ENCODE assay signal across 20 mouse cellular contexts in the genomic region with DNA sequence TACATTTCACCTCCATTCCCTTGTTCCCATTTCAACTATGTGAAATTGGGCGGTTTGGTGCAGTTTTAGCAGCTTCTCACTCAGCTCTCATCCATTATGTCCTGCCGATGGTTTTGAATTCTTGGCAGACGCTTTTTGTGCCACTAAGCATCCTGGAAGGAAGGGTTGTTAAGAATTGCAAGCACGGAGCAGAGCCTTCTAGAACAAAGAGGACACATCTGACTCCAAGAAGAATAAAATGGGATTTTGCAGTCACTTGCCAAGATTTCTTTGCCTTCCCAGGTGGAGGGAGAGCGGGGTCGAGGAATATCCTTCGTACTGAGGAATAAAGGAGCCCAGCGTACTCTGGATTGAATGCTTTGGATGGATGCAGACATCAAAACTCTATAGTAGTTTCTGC.
DNase-seq lines count a peak whose midpoint lies in the region; ATAC-seq and TF ChIP-seq lines count a peak whose summit lies in the region.
"Had no signal": no experiment of that assay in that cellular context is flagged by ENCODE, and none has a peak within 500 bp of the region (broad histone marks: within the 10 kb centered on the region; RNA-seq: fewer than 3 reads in every experiment).

No protein-coding gene starts in this region.

- no peak overlapping the region for H3K9ac ChIP-seq in forebrain, embryonic 15.5 days (replicated peaks)
- no peak overlapping the region for H3K9ac ChIP-seq in forebrain, embryonic 11.5 days (ENCODE audit: low read length)
- no peak overlapping the region for H3K9ac ChIP-seq in neural tube, embryonic 13.5 days
- H3K9ac ChIP-seq in midbrain, embryonic 15.5 days: no peak overlapping the region
- H3K9ac ChIP-seq: liver, postnatal 0 days; stomach, embryonic 15.5 days had no signal

- DNase-seq in forebrain, embryonic 11.5 days (ENCODE audit: low spot score): no peak
- DNase-seq in neural tube, embryonic 10.5 days (ENCODE audit: extremely low spot score, low spot score): no peak
- DNase-seq in gastrocnemius, adult 2 months: no peak
- no peak for DNase-seq in heart, postnatal 4 days
- DNase-seq: adrenal gland, adult 2 months; B cell, adult 2 months; cerebellum, adult 9-11 months; embryo, embryonic 11 days; kidney, adult 2 months; kidney, postnatal 10 days; liver, postnatal 0 days; lung, postnatal 10 days; right cerebral cortex, postnatal 25 days had no signal

- peak overlapping the region; percentile 33 for H3K4me2 ChIP-seq in forebrain, embryonic 15.5 days (replicated peaks)
- H3K4me2 ChIP-seq in forebrain, embryonic 11.5 days (ENCODE audit: low read depth, low read length, severe bottlenecking): no peak overlapping the region
- H3K4me2 ChIP-seq in neural tube, embryonic 13.5 days: 0 out of 2 replicates have a peak overlapping the region, but pooled peaks have one; percentile 7
- H3K4me2 ChIP-seq in midbrain, embryonic 15.5 days: peak overlapping the region; percentile 27; the same call in 1 of the 2 replicates
- H3K4me2 ChIP-seq: stomach, embryonic 15.5 days had no signal

- peak; percentile 67 for ATAC-seq in forebrain, embryonic 15.5 days (replicated peaks)
- ATAC-seq in forebrain, embryonic 11.5 days (replicated peaks; ENCODE audit: low FRiP score): no peak
- ATAC-seq in neural tube, embryonic 13.5 days (ENCODE audit: low read depth): no peak
- 0 out of 2 replicates have a peak, but pooled peaks have one; percentile 54 for ATAC-seq in midbrain, embryonic 15.5 days (replicated peaks)
- ATAC-seq: liver, postnatal 0 days had no signal

- no peaks in the 10 kb centered on the region for H3K27me3 ChIP-seq in forebrain, embryonic 15.5 days
- no peaks in the 10 kb centered on the region for H3K27me3 ChIP-seq in forebrain, embryonic 11.5 days (ENCODE audit: control insufficient read depth, insufficient read depth, low read length)
- H3K27me3 ChIP-seq in neural tube, embryonic 13.5 days: no peaks in the 10 kb centered on the region
- H3K27me3 ChIP-seq in midbrain, embryonic 15.5 days (replicated peaks): no peaks in the 10 kb centered on the region
- H3K27me3 ChIP-seq: stomach, embryonic 15.5 days had no signal

- H3K4me1 ChIP-seq in forebrain, embryonic 15.5 days: peaks cover 11% of the 10 kb centered on the region; the same call in 1 of the 2 replicates
- no peaks in the 10 kb centered on the region for H3K4me1 ChIP-seq in forebrain, embryonic 11.5 days (replicated peaks; ENCODE audit: control insufficient read depth, insufficient read depth, low read length)
- no peaks in the 10 kb centered on the region for H3K4me1 ChIP-seq in neural tube, embryonic 13.5 days (replicated peaks)
- H3K4me1 ChIP-seq in midbrain, embryonic 15.5 days: peaks cover 8% of the 10 kb centered on the region
- H3K4me1 ChIP-seq: heart, embryonic 10.5 days; limb, embryonic 10.5 days; stomach, embryonic 15.5 days had no signal

- no peak for TF ChIP-seq CTCF in gastrocnemius, adult 2 months (IDR thresholded peaks at IDR 0.05)

- no peaks in the 10 kb centered on the region for H3K36me3 ChIP-seq in forebrain, embryonic 15.5 days
- H3K36me3 ChIP-seq in forebrain, embryonic 11.5 days (ENCODE audit: control insufficient read depth, insufficient read depth, low read length): no peaks in the 10 kb centered on the region
- no peaks in the 10 kb centered on the region for H3K36me3 ChIP-seq in neural tube, embryonic 13.5 days
- no peaks in the 10 kb centered on the region for H3K36me3 ChIP-seq in midbrain, embryonic 15.5 days (replicated peaks)
- H3K36me3 ChIP-seq: heart, embryonic 10.5 days; limb, embryonic 10.5 days; stomach, embryonic 15.5 days had no signal

- 33% methylated on average over 8 of the region's 8 CpGs for WGBS in forebrain, embryonic 15.5 days
- WGBS in forebrain, embryonic 11.5 days: 67% methylated on average over 8 of the region's 8 CpGs
- WGBS in neural tube, embryonic 13.5 days: 54% methylated on average over 8 of the region's 8 CpGs
- WGBS in midbrain, embryonic 15.5 days: 35% methylated on average over 8 of the region's 8 CpGs

- intact Hi-C loops in gastrocnemius, adult 2 months (cut with DNase I): no loop called here

- H3K27ac ChIP-seq in forebrain, embryonic 15.5 days (replicated peaks): peak overlapping the region; percentile 55
- no peak overlapping the region for H3K27ac ChIP-seq in forebrain, embryonic 11.5 days (ENCODE audit: low read depth, low read length)
- no peak overlapping the region for H3K27ac ChIP-seq in neural tube, embryonic 13.5 days (replicated peaks)
- peak overlapping the region; percentile 50; the same call in 1 of the 2 replicates for H3K27ac ChIP-seq in midbrain, embryonic 15.5 days
- no peak overlapping the region for H3K27ac ChIP-seq in gastrocnemius, adult 2 months
- H3K27ac ChIP-seq: heart, embryonic 10.5 days; layer of hippocampus, adult 2 months; limb, embryonic 10.5 days; stomach, embryonic 15.5 days had no signal

- no peak overlapping the region for H3K4me3 ChIP-seq in forebrain, embryonic 15.5 days
- no peak overlapping the region for H3K4me3 ChIP-seq in forebrain, embryonic 11.5 days (ENCODE audit: low read depth, low read length)
- no peak overlapping the region for H3K4me3 ChIP-seq in neural tube, embryonic 13.5 days
- no peak overlapping the region for H3K4me3 ChIP-seq in midbrain, embryonic 15.5 days
- no peak overlapping the region for H3K4me3 ChIP-seq in gastrocnemius, adult 2 months
- H3K4me3 ChIP-seq: heart, embryonic 10.5 days; layer of hippocampus, adult 2 months; limb, embryonic 10.5 days; stomach, embryonic 15.5 days had no signal

- H3K9me3 ChIP-seq in forebrain, embryonic 15.5 days: no peaks in the 10 kb centered on the region
- H3K9me3 ChIP-seq in forebrain, embryonic 11.5 days (ENCODE audit: control insufficient read depth, low read length): no peaks in the 10 kb centered on the region
- H3K9me3 ChIP-seq in neural tube, embryonic 13.5 days: no peaks in the 10 kb centered on the region
- no peaks in the 10 kb centered on the region for H3K9me3 ChIP-seq in midbrain, embryonic 15.5 days
- H3K9me3 ChIP-seq: heart, embryonic 10.5 days; limb, embryonic 10.5 days; stomach, embryonic 15.5 days had no signal

Comparison
In these comparisons a context has a peak if more than half of its experiments do, and no peak if none do; other contexts are left out.
1. ATAC-seq: peak in forebrain, embryonic 15.5 days (single experiment) and midbrain, embryonic 15.5 days (single experiment); none in forebrain, embryonic 11.5 days (single experiment) and neural tube, embryonic 13.5 days (single experiment).
2. H3K27ac ChIP-seq: peak in forebrain, embryonic 15.5 days (single experiment) and midbrain, embryonic 15.5 days (single experiment); none in forebrain, embryonic 11.5 days (single experiment), neural tube, embryonic 13.5 days (single experiment) and gastrocnemius, adult 2 months (single experiment).